Mouse (Mus musculus) midbrain, embryonic 15.5 days (tissue): ENCODE measurements at regions not wholly inside any gene's neighbourhood (a gene's known extent, or its start where the extent isn't known, plus 50 kb on each side); places are given as distances from the start of the nearest gene placed in this dataset.

ENCODE experiments used
- ATAC-seq: fragments of 200-750 bp; cut with Nextera tagmentation; replicated peaks from 2 replicates; pipeline ENCODE4 v1.8.0; 2017; ENCODE audit warnings: moderate TSS enrichment
- H3K27ac ChIP-seq: fragments of 300-500 bp; sonication (generic); 2 replicates; pipeline ENCODE4 v1.5.1; 2015; ENCODE audit warnings: mild to moderate bottlenecking, inconsistent platforms
- H3K27me3 ChIP-seq: fragments of 300-500 bp; sonication (generic); replicated peaks from 2 replicates; pipeline ENCODE4 v1.6.1; 2015; ENCODE audit warnings: inconsistent platforms
- H3K36me3 ChIP-seq: fragments of 300-500 bp; sonication (generic); replicated peaks from 2 replicates; pipeline ENCODE4 v1.6.1; 2015; ENCODE audit warnings: inconsistent platforms
- H3K4me1 ChIP-seq: fragments of 300-500 bp; sonication (generic); 2 replicates; pipeline ENCODE4 v1.6.1; 2015; ENCODE audit warnings: inconsistent platforms
- H3K4me2 ChIP-seq: fragments of 300-500 bp; sonication (generic); 2 replicates; pipeline ENCODE4 v1.6.1; 2015; ENCODE audit warnings: inconsistent platforms, mild to moderate bottlenecking, moderate library complexity
- H3K4me3 ChIP-seq: fragments of 300-500 bp; sonication (generic); 2 replicates; pipeline ENCODE4 v1.5.1; 2015; ENCODE audit warnings: mild to moderate bottlenecking, inconsistent platforms
- H3K9ac ChIP-seq: fragments of 300-500 bp; sonication (generic); 2 replicates; pipeline ENCODE4 v1.6.1; 2015; ENCODE audit warnings: mild to moderate bottlenecking, inconsistent platforms
- H3K9me3 ChIP-seq: fragments of 300-500 bp; sonication (generic); 2 replicates; pipeline ENCODE4 v1.6.1; 2016; ENCODE audit warnings: inconsistent platforms
- WGBS: fragments of 180-500 bp; shearing (Covaris S2); methylation state at CpG from one replicate; pipeline ENCODE4 v1.1.7; 2015; ENCODE audit warnings: mixed read lengths; 5-methylcytosine and 5-hydroxymethylcytosine counted together

DNA sequence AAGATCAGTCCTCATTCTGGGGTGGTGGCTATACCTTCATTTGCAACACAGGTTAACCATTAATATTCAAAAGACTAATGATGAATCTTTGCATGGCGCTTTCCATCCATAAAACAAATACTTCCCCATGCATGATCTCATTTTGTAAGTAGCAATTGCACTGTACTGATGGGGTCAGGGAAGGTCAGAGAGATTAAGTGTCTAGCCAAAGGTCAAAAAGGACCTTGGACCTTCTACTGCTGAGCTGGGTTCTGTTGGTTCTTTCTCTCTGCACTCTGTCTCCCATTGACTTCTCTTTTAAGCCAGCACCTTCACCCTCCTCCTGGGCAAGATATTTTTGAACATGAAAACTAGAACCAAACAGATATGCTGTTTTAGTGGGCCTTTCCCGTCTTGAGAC, 161.9 kb upstream of the Bcl6 start:
- WGBS: 91% methylated on average over 2 of the region's 2 CpGs
- ATAC-seq: no peak
- H3K9ac ChIP-seq: no peak overlapping the region

GRCm38 (mm10) chr16:24149441-24149840, 160.8 kb upstream of the Bcl6 start:
- Histone ChIP-seq H3K27me3 (no peaks in the 10 kb centered on the region), H3K27ac (no peak overlapping the region), H3K4me2 (no peak overlapping the region), H3K4me3 (no peak overlapping the region), H3K9ac (no peak overlapping the region), H3K4me1 (no peaks in the 10 kb centered on the region), H3K36me3 (no peaks in the 10 kb centered on the region), H3K9me3 (no peaks in the 10 kb centered on the region)
- ATAC-seq: no peak
- 58% methylated on average over 4 of the region's 4 CpGs for WGBS

More for the DNA sequence above, 161.9 kb upstream of the Bcl6 start:
- Histone ChIP-seq H3K4me3 (no peak overlapping the region), H3K4me2 (no peak overlapping the region), H3K36me3 (no peaks in the 10 kb centered on the region), H3K27me3 (no peaks in the 10 kb centered on the region), H3K9me3 (no peaks in the 10 kb centered on the region), H3K4me1 (no peaks in the 10 kb centered on the region), H3K27ac (no peak overlapping the region)

DNA sequence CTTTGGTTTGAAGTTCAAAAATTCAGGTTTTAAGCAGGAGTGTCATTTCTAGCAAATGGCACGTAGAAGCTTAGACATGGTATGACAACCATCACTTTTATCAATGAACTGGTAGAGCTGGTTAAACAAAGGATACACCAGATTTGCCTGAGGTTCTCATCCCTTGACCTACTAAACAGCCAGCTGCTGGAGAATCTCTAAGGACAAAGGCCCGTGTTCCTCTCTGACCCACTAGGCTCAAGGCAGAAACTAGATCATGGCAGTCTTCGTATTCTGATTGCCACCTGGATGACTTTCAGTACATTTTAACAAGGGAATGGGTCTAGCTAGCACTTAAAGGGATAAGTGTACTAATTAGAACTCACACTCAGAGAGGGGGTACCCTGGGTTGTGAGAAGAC, 155.2 kb upstream of the Bcl6 start:
- H3K4me1 ChIP-seq: no peaks in the 10 kb centered on the region
- no peaks in the 10 kb centered on the region for H3K27me3 ChIP-seq
- no peak overlapping the region for H3K9ac ChIP-seq
- 88% methylated on average over 3 of the region's 3 CpGs for WGBS
- no peak for ATAC-seq
- no peaks in the 10 kb centered on the region for H3K9me3 ChIP-seq
- no peak overlapping the region for H3K27ac ChIP-seq
- no peak overlapping the region for H3K4me2 ChIP-seq
- H3K4me3 ChIP-seq: no peak overlapping the region
- H3K36me3 ChIP-seq: no peaks in the 10 kb centered on the region

- H3K27ac ChIP-seq: no peak overlapping the region
- 70% methylated on average over 5 of the region's 5 CpGs for WGBS
- H3K4me3 ChIP-seq: no peak overlapping the region
- no peak for ATAC-seq
- H3K4me1 ChIP-seq: no peaks in the 10 kb centered on the region
- no peaks in the 10 kb centered on the region for H3K9me3 ChIP-seq
- H3K9ac ChIP-seq: no peak overlapping the region
- H3K36me3 ChIP-seq: no peaks in the 10 kb centered on the region
- H3K27me3 ChIP-seq: no peaks in the 10 kb centered on the region
- H3K4me2 ChIP-seq: no peak overlapping the region
Measured at GRCm38 (mm10) chr16:24142915-24143541, 154.4 kb upstream of the Bcl6 start.

DNA sequence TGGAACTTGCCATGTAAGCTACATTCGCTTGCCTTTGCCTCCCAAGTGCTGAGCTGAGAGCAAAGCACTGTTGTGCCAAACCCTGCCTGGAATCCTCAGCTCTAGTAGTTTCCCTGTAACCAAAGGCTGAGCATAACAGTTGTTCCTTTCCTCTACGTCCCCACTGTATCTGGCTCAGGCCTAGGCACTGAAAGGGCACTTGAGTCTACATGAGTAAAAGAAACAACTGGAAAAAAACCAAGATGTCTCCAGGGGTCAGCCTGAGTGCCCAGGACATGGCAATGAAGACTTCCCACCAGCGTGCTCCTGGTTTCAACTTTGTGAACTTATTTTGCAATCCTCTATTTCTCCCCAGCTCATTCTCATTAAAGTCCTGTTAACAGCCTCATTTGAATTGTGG, 150.5 kb upstream of the Bcl6 start:
- no peak overlapping the region for H3K4me2 ChIP-seq
- no peak overlapping the region for H3K9ac ChIP-seq
- no peaks in the 10 kb centered on the region for H3K9me3 ChIP-seq
- no peaks in the 10 kb centered on the region for H3K4me1 ChIP-seq
- no peaks in the 10 kb centered on the region for H3K27me3 ChIP-seq
- WGBS: 86% methylated on average over 3 of the region's 3 CpGs
- no peak overlapping the region for H3K4me3 ChIP-seq
- no peak for ATAC-seq
- no peak overlapping the region for H3K27ac ChIP-seq
- H3K36me3 ChIP-seq: no peaks in the 10 kb centered on the region

DNA sequence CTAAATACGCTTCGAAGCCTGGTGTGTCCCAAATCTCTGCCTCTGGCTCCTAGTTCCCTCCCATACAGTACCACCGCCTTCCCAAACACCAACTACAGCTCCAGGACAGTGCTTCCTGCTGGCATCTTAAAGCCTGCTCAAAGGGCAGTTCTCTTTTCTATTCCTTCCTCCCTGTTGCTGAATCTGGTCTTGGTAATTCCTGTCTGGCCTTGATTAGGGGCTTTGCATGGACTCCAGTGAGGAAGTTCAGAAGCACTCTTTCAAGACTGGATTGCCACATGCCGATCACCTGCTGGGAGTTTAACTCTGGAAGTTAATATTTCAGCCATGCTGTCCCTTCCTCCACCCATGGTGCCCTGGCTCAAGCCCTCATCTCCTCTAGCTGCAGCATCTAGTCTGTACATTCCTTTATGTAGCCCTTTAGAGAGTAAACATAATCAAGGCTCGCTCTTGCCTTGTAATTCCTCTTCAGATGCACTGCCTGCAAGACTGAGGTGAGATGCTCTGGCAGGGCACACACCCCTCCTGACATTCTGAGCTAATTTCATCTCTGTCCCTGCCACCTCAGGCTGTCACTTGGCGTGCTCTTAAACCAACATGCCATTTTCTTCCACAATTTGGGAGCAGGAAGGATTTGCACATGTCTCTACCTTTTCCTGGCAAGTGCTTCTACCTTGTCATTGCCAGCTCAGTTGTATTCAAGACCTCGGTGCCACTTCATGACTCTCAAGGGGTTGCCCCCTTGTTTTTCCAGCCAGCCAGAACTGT, 148.8 kb upstream of the Bcl6 start:
- Histone ChIP-seq H3K4me2 (no peak overlapping the region), H3K4me3 (no peak overlapping the region), H3K9ac (no peak overlapping the region), H3K36me3 (no peaks in the 10 kb centered on the region), H3K4me1 (no peaks in the 10 kb centered on the region), H3K9me3 (no peaks in the 10 kb centered on the region), H3K27me3 (no peaks in the 10 kb centered on the region), H3K27ac (no peak overlapping the region)
- WGBS: 72% methylated on average over 7 of the region's 7 CpGs
- ATAC-seq: no peak

GRCm38 (mm10) chr16:24136483-24137148, 148.0 kb upstream of the Bcl6 start:
- WGBS: 68% methylated on average over 5 of the region's 5 CpGs

GRCm38 (mm10) chr16:24135841-24136240, 147.2 kb upstream of the Bcl6 start:
- Histone ChIP-seq H3K4me2 (no peak overlapping the region), H3K27ac (no peak overlapping the region), H3K4me3 (no peak overlapping the region), H3K9ac (no peak overlapping the region), H3K36me3 (no peaks in the 10 kb centered on the region), H3K4me1 (no peaks in the 10 kb centered on the region), H3K27me3 (no peaks in the 10 kb centered on the region), H3K9me3 (no peaks in the 10 kb centered on the region)
- 96% methylated on average over 5 of the region's 5 CpGs for WGBS
- ATAC-seq: no peak

More at GRCm38 (mm10) chr16:24136483-24137148, 148.0 kb upstream of the Bcl6 start:
- no peak overlapping the region for H3K27ac ChIP-seq
- H3K4me2 ChIP-seq: no peak overlapping the region
- H3K4me1 ChIP-seq: no peaks in the 10 kb centered on the region
- H3K9ac ChIP-seq: no peak overlapping the region
- no peak for ATAC-seq
- H3K4me3 ChIP-seq: no peak overlapping the region
- no peaks in the 10 kb centered on the region for H3K27me3 ChIP-seq
- H3K36me3 ChIP-seq: no peaks in the 10 kb centered on the region
- no peaks in the 10 kb centered on the region for H3K9me3 ChIP-seq

DNA sequence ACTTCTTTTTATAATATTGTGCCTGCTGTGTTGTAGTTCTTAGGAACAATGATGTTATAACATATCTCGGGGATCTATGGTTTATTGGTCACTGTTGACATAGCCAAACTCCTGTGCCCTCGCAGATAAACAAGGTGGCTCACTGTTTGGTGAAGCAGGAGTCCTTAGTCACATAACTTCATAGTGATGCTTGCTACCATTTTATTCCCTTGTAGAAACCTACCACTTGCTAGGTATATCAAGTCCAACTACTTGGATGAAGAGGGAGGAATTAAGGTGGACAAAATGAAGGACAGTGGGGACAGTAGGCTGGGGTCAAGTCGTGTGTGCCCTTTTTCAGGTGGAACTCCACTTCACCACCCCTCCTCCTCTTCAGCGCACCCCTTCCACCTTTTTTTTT, 146.7 kb upstream of the Bcl6 start:
- Histone ChIP-seq H3K36me3 (no peaks in the 10 kb centered on the region), H3K4me3 (no peak overlapping the region), H3K9ac (no peak overlapping the region), H3K9me3 (no peaks in the 10 kb centered on the region), H3K27me3 (no peaks in the 10 kb centered on the region), H3K27ac (no peak overlapping the region), H3K4me1 (no peaks in the 10 kb centered on the region), H3K4me2 (no peak overlapping the region)
- ATAC-seq: no peak
- WGBS: 94% methylated on average over 3 of the region's 4 CpGs

GRCm38 (mm10) chr16:24134486-24135050, 145.9 kb upstream of the Bcl6 start:
- H3K27ac ChIP-seq: no peak overlapping the region
- no peaks in the 10 kb centered on the region for H3K36me3 ChIP-seq
- no peaks in the 10 kb centered on the region for H3K4me1 ChIP-seq
- no peaks in the 10 kb centered on the region for H3K27me3 ChIP-seq
- no peak overlapping the region for H3K4me2 ChIP-seq
- ATAC-seq: no peak
- no peaks in the 10 kb centered on the region for H3K9me3 ChIP-seq
- 89% methylated on average over 4 of the region's 4 CpGs for WGBS
- H3K4me3 ChIP-seq: no peak overlapping the region
- no peak overlapping the region for H3K9ac ChIP-seq

- no peaks in the 10 kb centered on the region for H3K4me1 ChIP-seq
- no peaks in the 10 kb centered on the region for H3K27me3 ChIP-seq
- H3K36me3 ChIP-seq: no peaks in the 10 kb centered on the region
- no peak overlapping the region for H3K4me2 ChIP-seq
- H3K27ac ChIP-seq: no peak overlapping the region
- H3K9ac ChIP-seq: no peak overlapping the region
- no peak overlapping the region for H3K4me3 ChIP-seq
- no peaks in the 10 kb centered on the region for H3K9me3 ChIP-seq
- no peak for ATAC-seq
Measured at GRCm38 (mm10) chr16:24130646-24131045, 142.0 kb upstream of the Bcl6 start.

DNA sequence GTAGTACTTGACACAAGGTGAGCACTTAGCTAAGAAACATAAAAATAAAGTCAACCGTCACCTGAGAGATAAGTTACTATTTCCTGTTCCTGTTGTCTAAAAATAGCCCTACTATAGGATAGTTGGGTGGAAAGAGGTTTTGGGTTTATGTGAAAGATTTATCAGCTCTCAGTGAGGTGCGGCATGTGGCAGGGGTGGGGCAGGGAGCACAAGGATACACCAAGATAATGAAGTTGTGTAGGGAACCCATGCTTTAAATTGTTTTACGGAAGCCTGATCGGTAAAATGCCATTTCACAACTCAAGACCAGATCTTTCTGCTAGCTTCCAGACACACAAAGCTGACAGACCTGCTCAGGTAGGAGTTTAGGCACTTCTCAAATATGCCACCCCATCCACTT, 141.0 kb upstream of the Bcl6 start:
- Histone ChIP-seq H3K27ac (no peak overlapping the region), H3K9me3 (no peaks in the 10 kb centered on the region), H3K4me1 (no peaks in the 10 kb centered on the region), H3K4me3 (no peak overlapping the region), H3K27me3 (no peaks in the 10 kb centered on the region), H3K4me2 (no peak overlapping the region), H3K36me3 (no peaks in the 10 kb centered on the region), H3K9ac (no peak overlapping the region)
- WGBS: 95% methylated on average over 4 of the region's 4 CpGs
- no peak for ATAC-seq
